Mouse (Mus musculus): Measurements from ENCODE around the gene Cryge.
"Not testable (repeated sequence)": the region's sequence is repeated elsewhere in the genome, so short reads cannot be mapped to it uniquely, and the experiment has no call there.

Cryge gene

GRCm38 (mm10) chr1:65050952-65051351 lies at the start of gene Cryge:
Gene Cryge (minus strand): TSS chr1:65051149.
- DNase-seq (ENCODE audit: low spot score) = not testable (repeated sequence)

- DNase-seq (ENCODE audit: low spot score) = no peak
Observed at GRCm38 (mm10) chr1:65096953-65097352, 46.0 kb upstream of the Cryge start.

- no peak for DNase-seq (ENCODE audit: low spot score)
Observed at GRCm38 (mm10) chr1:65091566-65091965, 40.6 kb upstream of the Cryge start.

- peak; percentile 75 for DNase-seq (ENCODE audit: low spot score)
Observed at GRCm38 (mm10) chr1:65090370-65090769, 39.4 kb upstream of the Cryge start.

- peak; percentile 7 for DNase-seq (ENCODE audit: low spot score)
Observed at GRCm38 (mm10) chr1:65088567-65089356, 37.8 kb upstream of the Cryge start.

GRCm38 (mm10) chr1:65082188-65082587 lies 31.2 kb upstream of the Cryge start, which contains the start of gene Crygb:
Gene Crygb (minus strand): TSS chr1:65082288.
- no peak for DNase-seq (ENCODE audit: low spot score)

GRCm38 (mm10) chr1:65075607-65076006 lies 24.7 kb upstream of the Cryge start:
- no peak for DNase-seq (ENCODE audit: low spot score)

- no peak for DNase-seq (ENCODE audit: low spot score)
Observed at GRCm38 (mm10) chr1:65073589-65073988, 22.6 kb upstream of the Cryge start, which contains the start of gene Crygc. Gene Crygc (minus strand): TSS chr1:65073689.

- DNase-seq (ENCODE audit: low spot score) = no peak
Observed at GRCm38 (mm10) chr1:65067842-65068241, 16.9 kb upstream of the Cryge start.

GRCm38 (mm10) chr1:65064201-65064600 lies 13.3 kb upstream of the Cryge start:
- no peak for DNase-seq (ENCODE audit: low spot score)

- no peak for DNase-seq (ENCODE audit: low spot score)
Observed at GRCm38 (mm10) chr1:65063352-65063751, 12.4 kb upstream of the Cryge start, which contains the start of gene Crygd. Gene Crygd (minus strand): TSS chr1:65063452.

- DNase-seq (ENCODE audit: low spot score) = no peak
Observed at GRCm38 (mm10) chr1:65052140-65052539, 1.2 kb upstream of the Cryge start.

- no peak for DNase-seq (ENCODE audit: low spot score)
Observed at GRCm38 (mm10) chr1:65051696-65052095, 747 bp upstream of the Cryge start.

- no peak for DNase-seq (ENCODE audit: low spot score)
Observed at GRCm38 (mm10) chr1:65048781-65049180, 2.2 kb downstream of the Cryge start.

- peak; percentile 21 for DNase-seq (ENCODE audit: low spot score)
Observed at GRCm38 (mm10) chr1:65046401-65047109, 4.4 kb downstream of the Cryge start.

GRCm38 (mm10) chr1:65043433-65043832 lies 7.5 kb downstream of the Cryge start:
- no peak for DNase-seq (ENCODE audit: low spot score)

GRCm38 (mm10) chr1:65041837-65042236 lies 9.1 kb downstream of the Cryge start:
- DNase-seq (ENCODE audit: low spot score) = no peak

- DNase-seq (ENCODE audit: low spot score) = no peak
Observed at GRCm38 (mm10) chr1:65040806-65041205, 10.1 kb downstream of the Cryge start.

GRCm38 (mm10) chr1:65039679-65040078 lies 11.3 kb downstream of the Cryge start:
- DNase-seq (ENCODE audit: low spot score) = no peak

GRCm38 (mm10) chr1:65037542-65037941 lies 13.4 kb downstream of the Cryge start:
- DNase-seq (ENCODE audit: low spot score) = no peak

- no peak for DNase-seq (ENCODE audit: low spot score)
Observed at GRCm38 (mm10) chr1:65035513-65035912, 15.4 kb downstream of the Cryge start.

- DNase-seq (ENCODE audit: low spot score) = no peak
Observed at GRCm38 (mm10) chr1:65032641-65033040, 18.3 kb downstream of the Cryge start, which contains the start of gene Akr1cl. Gene Akr1cl (minus strand): TSS chr1:65032759.

GRCm38 (mm10) chr1:65028206-65028605 lies 22.7 kb downstream of the Cryge start:
- no peak for DNase-seq (ENCODE audit: low spot score)

Measured in lung, postnatal 25 days (tissue).